Mouse (Mus musculus) ES-E14 (cell line): Measurements from ENCODE around the gene Prm3.

Experiments used
- CHD2 ChIP-seq: IDR thresholded peaks from 2 replicates; pipeline ENCODE4 v1.6.1; 2014; ENCODE audit warnings: mild to moderate bottlenecking, low read depth, low read length, inconsistent platforms
- HCFC1 ChIP-seq: IDR thresholded peaks from 2 replicates; pipeline ENCODE4 v1.6.1; 2012; ENCODE audit warnings: low read length, inconsistent platforms, borderline replicate concordance; ENCODE audit not compliant: insufficient read depth
- MAFK ChIP-seq: IDR thresholded peaks from 2 replicates; pipeline ENCODE4 v1.6.1; 2014; ENCODE audit warnings: mild to moderate bottlenecking, low read depth, low read length, inconsistent platforms; ENCODE audit not compliant: insufficient read depth
- ZC3H11A ChIP-seq: IDR thresholded peaks from 2 replicates; pipeline ENCODE4 v1.6.1; 2012; ENCODE audit warnings: low read depth, mild to moderate bottlenecking, inconsistent platforms, low read length, borderline replicate concordance
- ZNF384 ChIP-seq: IDR thresholded peaks from 2 replicates; pipeline ENCODE4 v1.6.1; 2012; ENCODE audit warnings: low read depth, low read length, inconsistent platforms

- TF ChIP-seq ZNF384 (no peak), HCFC1 (no peak), MAFK (no peak), ZC3H11A (no peak), CHD2 (no peak)
Measured at GRCm38 (mm10) chr16:10796034-10796433, 5.3 kb upstream of the Prm3 start, which contains the start of gene Prm2.
